Mouse (Mus musculus) MEL (cell line): ENCODE results near the gene Antxr1.

Experiments used
- EP300 ChIP-seq, 2 experiments: IDR thresholded peaks; 2 replicates each; pipeline ENCODE4 v1.6.1; 2011; ENCODE audit warnings: improper control_type of control experiment in 2 of 2, low read length in 2 of 2, low read depth in 1 of 2, mild to moderate bottlenecking in 1 of 2
- GATA1 ChIP-seq: IDR thresholded peaks from 2 replicates; pipeline ENCODE4 v1.6.1; 2011; ENCODE audit warnings: low read depth, low read length, improper control_type of control experiment
- MAFK ChIP-seq: IDR thresholded peaks from 2 replicates; pipeline ENCODE4 v1.6.1; 2011; ENCODE audit warnings: low read depth, mild to moderate bottlenecking, low read length, improper control_type of control experiment, borderline replicate concordance
- NELFE ChIP-seq: IDR thresholded peaks from 2 replicates; pipeline ENCODE4 v1.6.1; 2011; ENCODE audit warnings: low read depth, low read length, improper control_type of control experiment
- POLR2A ChIP-seq, 2 experiments: IDR thresholded peaks; 2 replicates each; pipeline ENCODE4 v1.6.1; 2011 to 2012; ENCODE audit warnings: low read length in 2 of 2, mild to moderate bottlenecking in 2 of 2, control low read depth in 1 of 2, improper control_type of control experiment in 1 of 2, low read depth in 1 of 2, moderate library complexity in 1 of 2; ENCODE audit not compliant: control insufficient read depth in 1 of 2, insufficient read depth in 1 of 2, poor library complexity in 1 of 2
- ZC3H11A ChIP-seq: IDR thresholded peaks from 2 replicates; pipeline ENCODE4 v1.6.1; 2012; ENCODE audit warnings: low read depth, mild to moderate bottlenecking, inconsistent platforms, low read length, improper control_type of control experiment

DNA sequence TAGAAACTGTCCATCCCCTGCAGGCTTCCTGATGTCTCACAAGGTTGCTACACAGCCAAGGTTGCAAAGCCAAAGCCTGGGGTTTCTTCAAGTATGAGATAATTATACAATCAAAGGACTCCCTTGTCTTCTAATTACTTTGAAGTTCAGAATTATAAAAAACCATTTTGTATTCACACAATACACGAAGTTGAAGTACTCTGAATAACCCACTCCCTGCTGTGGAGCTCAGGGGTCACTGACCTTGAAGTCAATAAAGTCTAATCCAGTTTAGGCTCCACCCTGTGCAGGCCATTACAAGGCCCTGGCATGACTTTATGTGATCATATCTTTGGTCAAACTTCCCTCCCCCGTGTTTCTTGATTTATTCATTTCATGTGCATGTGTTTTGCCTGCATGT, 73.0 kb downstream of the Antxr1 start:
- TF ChIP-seq POLR2A (IDR thresholded peaks at IDR 0.05; ENCODE audit: control insufficient read depth in 1 of 2, insufficient read depth in 1 of 2, low read depth in 1 of 2, low read length in 2 of 2, poor library complexity in 1 of 2) (no peak), ZC3H11A (no peak), GATA1 (no peak), NELFE (no peak), MAFK (no peak), EP300 (IDR thresholded peaks at IDR 0.05; ENCODE audit: low read depth in 1 of 2, low read length in 2 of 2) (no peak)
